Mouse (Mus musculus) kidney, postnatal 10 days (tissue): Measurements from ENCODE around the gene Slc9a3.

ENCODE experiments used
- DNase-seq: peaks from one replicate; pipeline ENCODE4 v3.0.0; 2021; ENCODE audit warnings: mixed read lengths

Gene Slc9a3

DNA sequence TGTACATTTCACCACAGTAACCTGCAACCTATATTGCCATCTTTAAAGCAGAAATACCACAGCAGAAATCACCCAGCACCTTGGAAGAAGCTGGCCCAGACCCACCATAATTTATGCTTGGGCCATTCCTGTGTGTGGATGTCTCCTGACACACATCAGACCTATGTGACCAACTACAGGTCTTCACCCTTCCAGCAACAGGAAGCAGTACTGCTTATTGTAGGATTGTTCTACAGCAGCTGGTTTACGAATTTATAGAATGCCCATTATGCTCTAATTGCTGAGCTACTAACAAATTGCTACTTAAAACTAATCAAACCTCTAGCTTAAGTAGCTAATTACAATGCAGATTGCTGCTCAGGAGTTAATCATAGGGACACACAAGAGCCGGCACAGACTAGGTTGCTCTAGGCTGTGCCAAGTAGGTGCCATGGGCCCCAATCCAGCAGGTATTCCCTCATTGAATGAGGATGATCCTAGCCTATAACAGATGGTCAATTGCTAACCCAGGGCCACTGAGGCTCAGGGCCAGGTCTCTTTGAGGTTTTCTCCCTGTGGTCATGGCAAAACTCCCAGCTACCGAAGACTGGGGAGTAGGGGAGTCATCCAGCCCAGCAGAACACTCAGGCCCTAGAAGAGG is 24.8 kb downstream of the Slc9a3 start:
- DNase-seq, result no peak

DNA sequence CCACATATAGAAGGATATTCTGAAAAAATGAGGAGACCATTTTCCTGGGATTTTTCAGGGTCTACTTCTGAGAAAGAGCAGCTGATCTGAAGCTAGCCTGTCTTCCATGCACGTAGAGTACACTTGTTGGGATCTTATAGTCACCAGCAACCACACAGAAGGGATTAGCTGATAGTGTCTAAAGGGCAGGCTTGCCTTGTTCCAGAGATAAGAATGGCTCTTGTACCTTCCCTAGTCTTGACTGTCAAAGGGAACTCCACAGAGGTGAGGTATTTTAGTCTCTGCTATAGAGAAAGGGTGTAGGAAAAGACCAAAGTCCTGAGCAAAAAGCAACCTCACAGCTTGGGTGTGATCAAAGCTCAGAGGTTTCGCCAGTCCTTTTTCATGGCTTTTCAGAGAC is 26.1 kb downstream of the Slc9a3 start:
- no peak for DNase-seq

DNA sequence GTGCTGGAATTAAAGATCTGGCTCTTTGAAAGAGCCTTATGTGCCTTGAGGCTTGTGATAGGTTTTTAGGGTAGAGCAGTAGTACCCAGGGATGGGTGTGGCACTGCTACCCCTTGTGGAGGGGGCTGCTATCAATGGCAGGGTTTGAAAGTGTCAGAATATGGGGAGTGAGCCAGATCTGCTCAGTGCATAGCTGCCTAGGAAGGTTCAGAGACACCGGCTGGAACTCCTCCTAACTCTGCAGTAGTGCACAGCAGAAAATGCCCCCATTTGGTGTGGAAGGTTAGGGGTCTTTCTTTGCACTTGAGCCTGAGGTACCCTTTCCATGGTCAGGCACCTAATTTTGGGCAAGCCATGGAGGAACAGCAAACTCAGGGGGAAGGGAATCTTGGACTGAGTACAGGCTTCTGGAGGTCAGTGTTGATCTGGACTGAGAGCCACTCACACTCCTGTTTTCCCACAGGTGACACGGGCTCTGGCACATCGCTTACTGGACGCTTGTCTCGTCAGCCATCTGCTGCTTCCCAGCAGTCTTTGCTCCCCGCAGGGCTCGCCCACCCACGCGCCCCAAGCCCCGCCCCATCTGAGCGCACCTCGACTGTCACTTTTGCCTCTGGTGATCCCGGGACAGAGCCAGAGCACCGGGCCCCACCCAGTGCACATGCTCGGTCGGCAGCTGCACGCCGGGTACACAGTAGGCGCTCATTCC is 45.2 kb downstream of the Slc9a3 start:
- DNase-seq, result peak; percentile 59

DNA sequence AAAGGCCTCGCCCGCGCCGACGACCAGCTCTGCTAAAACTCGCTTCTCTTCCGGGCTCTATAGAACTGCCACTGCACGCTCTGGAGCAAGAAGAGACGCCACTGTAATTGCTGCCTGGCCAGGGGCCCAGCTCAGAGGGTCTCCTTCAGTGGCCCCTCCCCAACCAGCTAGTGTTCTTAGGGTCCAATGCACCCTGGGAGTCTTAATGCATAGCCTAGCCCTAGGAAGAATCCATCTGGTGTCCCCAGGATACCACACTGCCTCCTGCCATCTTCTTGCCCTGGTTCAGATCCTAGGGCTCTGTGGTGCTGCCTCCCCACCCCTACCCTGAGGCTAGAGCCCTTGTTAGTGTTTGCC is 45.8 kb downstream of the Slc9a3 start:
- DNase-seq, result no peak

DNA sequence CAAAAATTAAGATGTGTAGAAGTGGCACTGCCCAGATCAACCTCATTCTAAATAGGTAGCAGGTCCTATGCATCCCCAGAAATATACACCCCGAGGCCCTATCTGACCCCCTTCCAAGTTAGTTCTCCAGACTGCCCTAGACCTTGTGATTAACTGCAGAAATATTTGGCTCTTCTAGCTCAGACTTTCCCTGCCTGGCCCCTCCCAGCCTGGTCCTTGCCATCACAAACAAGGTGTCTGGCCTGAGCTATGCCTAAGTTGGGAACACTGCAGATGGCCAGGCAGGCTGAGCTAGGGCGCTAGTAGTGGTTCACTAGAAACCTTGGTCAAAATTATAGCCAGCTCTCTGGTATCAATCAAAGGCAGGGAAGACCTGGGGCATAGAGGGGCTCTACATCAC is 46.2 kb downstream of the Slc9a3 start:
- no peak for DNase-seq

DNA sequence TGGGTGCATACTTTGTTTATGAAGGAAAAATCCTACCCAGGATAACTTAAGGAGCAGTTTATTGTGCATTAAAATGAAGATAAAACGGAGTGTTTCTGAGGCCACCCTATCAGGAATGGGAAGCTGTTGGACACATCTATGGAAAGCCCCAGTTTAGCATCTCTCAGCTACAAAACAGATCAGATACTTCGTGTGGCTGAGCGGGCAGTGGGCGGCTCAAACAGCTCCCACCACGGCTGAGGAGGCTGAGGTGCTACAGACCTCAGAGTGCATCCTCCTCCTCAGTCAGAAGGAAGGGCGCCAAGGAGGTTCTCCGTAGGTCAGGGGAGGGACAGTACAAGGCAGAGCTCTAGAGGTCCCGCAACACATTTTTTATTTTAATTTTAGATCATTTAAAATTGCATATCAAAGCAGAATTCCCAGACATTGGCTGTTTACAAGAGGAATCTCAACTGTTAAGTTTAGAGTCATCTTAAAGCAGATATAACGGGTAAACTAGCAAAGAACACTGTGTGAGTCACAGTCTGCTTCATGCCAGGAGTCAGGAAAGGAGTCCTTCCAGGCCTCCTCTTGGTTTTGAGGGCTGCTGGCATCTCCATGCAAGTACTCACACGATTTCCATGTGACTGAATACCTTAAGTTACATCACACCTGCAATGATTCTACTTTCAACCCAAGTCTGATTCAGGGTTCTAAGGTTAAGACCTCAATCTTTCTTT is 48.3 kb downstream of the Slc9a3 start:
- DNase-seq, result no peak

DNA sequence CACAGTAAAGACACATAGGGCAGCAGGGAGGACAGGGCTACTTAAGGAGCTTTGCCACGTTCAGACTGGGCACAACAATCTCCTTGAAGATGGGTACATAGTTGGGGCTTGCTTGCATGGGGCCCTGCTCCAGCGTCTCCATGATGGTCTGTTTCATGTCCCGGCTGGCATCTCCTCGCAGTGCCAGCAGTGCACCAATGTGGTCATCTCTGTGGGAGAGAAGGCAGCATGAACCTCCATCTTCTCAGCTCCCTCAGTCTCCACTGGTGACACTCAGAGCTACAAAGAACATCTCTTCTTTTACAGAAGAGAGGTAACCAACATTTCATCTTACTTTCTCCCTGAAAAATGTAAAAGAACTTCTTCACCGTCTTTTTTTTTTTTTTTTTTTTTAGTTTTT is 50.8 kb downstream of the Slc9a3 start:
- no peak for DNase-seq

DNA sequence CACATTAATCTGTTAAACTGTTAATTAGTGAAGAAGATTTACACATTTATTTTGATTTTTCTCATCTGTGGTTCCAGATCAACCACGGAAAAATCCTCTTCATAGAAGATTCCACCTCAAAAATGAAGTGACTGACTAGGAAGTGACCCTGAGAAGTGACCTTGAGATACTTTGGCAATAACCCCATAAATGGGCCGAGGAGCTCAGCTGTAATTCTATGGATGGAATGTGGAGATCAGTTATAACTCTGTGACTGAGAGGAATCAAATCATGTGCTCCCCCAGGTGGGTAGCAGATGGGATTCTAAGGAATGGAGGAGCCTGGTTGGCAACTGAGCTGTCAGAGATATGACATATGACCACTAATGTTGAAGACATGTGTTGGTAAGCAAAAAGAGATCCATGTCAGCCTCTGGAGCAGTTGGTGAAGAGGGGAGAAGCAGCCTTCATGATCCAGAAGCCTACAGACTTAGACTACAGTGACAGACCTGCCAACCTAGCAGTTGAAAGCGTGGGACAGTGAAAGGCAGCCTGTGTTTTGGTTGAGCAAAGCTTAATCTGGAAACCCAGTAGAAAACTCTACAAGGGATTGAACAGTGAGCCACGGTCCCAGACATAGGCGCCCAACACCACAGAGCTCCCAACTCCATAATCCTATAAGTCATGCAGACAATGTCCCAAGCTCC is 61.9 kb downstream of the Slc9a3 start:
- no peak for DNase-seq

DNA sequence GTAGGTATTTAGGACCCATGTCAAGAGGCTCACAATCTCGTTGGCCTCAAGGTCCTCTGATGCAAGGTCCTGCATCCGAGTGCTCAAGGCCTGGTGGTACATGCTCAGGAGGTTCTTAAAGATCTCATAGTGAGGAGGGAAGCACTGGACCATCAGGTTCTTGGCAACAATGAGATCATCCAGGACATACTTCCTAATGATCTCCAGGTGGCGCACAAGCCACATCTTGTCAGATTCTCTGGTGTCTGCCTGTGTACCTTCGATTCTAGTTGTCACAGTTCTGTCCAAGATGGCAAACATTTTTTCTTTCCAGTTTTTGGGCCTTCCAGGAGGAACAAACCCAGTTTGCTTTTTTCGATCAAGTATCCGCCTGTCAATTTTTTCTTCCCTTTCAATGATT is 71.4 kb downstream of the Slc9a3 start:
- DNase-seq, result peak; percentile 20

DNA sequence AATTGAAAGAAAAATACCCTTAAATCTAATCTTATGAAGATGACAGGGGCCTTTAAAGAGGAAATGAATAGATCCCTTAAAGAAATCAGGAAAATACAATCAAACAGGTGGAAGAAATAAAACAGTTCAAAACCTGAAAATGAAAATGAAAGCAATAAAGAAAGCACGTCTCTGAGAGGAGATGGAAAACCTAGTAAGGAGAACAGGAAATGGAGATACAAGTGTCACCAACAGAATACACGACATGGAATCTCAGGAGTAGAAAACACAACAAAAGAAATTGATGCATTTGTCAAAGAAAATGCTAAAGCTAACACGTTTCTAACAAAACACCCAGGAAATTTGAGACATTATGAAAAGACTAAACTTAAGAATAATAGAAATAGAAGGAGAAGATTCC is 75.2 kb downstream of the Slc9a3 start:
- no peak for DNase-seq

DNA sequence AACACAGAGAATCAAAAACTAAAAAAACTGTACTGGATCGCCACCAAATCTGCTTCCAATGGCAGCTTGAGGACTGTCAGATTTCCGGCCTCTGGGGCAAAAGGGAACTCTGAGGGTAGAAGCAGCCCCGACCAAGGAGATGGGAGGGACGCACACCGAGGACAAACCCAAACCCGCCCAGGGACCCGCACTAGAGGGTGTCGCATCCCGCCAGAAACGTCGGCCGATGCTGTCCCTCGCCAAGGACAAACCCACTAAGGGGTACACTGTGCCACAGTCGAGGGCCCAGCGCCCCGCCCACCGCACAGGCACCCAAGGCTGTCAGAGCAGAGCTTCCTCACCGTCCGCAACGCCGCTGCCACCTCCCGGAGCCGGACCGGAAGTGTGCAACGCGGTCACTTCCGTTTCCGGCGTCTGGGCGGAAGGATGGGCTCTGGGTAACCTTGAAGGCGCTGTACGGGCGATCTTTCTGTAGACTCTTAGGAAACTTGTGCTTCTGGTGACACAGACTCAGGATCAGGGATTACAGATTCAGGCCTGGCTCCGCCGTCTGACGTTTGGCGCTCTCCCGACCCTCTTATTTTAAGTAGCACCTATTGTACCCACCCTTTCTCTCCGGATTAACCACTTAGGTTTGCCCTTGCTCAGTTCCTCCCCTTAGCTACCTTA is 87.2 kb downstream of the Slc9a3 start, which contains the start of gene Exoc3:
Exoc3 (minus strand) TSS at position 416 of the 669 bp plus-strand sequence.
- DNase-seq, result peak; percentile 95

DNA sequence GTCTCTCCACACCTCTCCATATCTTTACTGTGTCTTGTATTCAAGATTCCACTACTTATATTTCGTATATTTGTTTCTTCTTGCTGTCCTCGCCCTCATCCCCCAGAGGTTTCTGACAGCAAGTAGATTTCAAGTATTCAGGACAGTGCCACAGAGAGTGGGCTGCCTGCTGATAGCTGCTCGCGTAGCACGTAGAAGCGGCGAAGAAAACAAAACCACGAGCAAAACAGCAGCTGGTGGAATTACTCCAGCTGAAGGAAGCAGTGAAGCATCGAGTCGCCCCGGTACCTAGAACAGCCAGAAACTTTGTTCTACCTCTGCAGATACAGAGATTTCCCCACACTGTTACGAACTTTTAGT is 87.7 kb downstream of the Slc9a3 start:
- DNase-seq, result peak; percentile 43

DNA sequence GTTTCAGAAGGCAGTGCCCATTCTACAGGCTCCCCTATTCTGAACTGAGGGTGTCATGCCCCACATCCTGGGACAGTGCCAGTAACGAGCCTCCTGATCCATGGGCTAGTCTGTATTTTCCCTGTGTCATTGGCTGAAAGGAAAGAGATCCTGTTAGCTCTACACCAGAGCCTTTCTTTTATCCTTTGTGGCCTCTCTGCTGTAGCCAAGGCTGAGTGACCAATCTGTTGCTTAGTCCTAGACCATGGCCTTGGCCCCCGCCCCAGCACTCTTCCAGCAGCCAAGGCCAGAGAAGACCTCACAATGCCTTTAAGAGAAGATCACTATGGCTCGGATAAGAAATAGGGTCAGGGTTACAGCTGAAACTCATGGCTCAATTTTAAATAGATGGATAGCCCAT is 97.2 kb downstream of the Slc9a3 start:
- no peak for DNase-seq
